Mouse (Mus musculus): ENCODE measurements around the gene Plxnd1. TPM values are rescaled to one million over a fixed set of nuclear protein-coding genes. Genes with fewer than 3 reads are reported as not detected.

The Plxnd1 gene
- polyA plus RNA-seq, 1 experiment from 2014 or later, result 84.2 TPM

DNA sequence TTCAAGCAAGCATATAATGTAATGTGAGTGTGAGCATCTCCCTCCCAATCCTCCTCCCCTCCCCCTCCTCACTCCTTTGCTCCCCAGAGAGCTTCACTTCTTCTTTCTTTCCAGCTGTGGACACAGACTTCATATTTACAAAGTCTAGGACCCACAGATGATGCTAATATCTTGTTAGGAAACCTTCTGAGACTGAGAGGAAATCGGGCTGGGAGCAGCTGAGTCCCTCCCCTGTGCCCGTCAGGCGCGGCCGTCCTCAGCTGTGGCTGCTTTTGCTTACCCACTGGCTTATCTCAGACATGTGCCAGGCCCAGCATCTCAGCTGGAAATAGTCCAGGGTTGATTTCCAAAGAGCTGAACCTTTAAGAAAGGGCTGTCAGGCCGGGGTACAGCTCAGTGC, 48.4 kb downstream of the Plxnd1 start:
- H3K27ac ChIP-seq (ENCODE audit: low read depth), result no peak overlapping the region
- peak; percentile 34 for DNase-seq
- no peak overlapping the region for H3K9ac ChIP-seq
- H3K4me1 ChIP-seq (ENCODE audit: insufficient read depth), result peaks cover 10% of the 10 kb centered on the region; the same call in 1 of the 2 replicates
- no peak overlapping the region for H3K4me3 ChIP-seq (ENCODE audit: low read depth, low read length)
- no peak for ATAC-seq (ENCODE audit: insufficient read depth)
- H3K27me3 ChIP-seq (ENCODE audit: insufficient read depth, low read length), result no peaks in the 10 kb centered on the region
- no peak overlapping the region for H3K4me2 ChIP-seq
- no peaks in the 10 kb centered on the region for H3K9me3 ChIP-seq (ENCODE audit: low read depth, low read length)
- WGBS, result 54% methylated on average over 6 of the region's 6 CpGs
- no peaks in the 10 kb centered on the region for H3K36me3 ChIP-seq (ENCODE audit: insufficient read depth)
- TF ChIP-seq CTCF (IDR thresholded peaks at IDR 0.05; ENCODE audit: low read depth), result no peak

DNA sequence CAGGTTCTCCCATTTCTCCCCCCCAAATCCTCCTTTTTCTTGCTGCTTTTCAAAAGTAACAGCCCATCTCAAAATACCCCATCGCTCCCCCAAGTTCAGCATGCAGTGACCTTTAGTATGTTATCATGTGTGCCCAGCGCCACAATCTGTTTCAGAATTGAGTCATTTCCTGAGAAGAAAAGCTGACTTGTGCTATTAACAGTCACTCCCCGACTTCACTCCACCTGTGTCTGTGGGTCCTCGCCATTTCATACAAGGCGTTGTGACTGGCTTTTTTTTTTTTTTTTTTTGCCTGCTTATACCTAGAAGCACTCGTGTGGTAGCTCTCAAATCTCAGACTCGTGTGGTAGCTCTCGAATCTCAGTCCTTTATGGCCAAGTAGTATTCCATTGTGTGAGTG, 49.2 kb downstream of the Plxnd1 start:
- Histone ChIP-seq H3K36me3 (ENCODE audit: insufficient read depth) (no peaks in the 10 kb centered on the region), H3K9ac (no peak overlapping the region), H3K9me3 (ENCODE audit: low read depth, low read length) (no peaks in the 10 kb centered on the region), H3K4me1 (ENCODE audit: insufficient read depth) (peaks cover 10% of the 10 kb centered on the region; the same call in 1 of the 2 replicates), H3K4me3 (ENCODE audit: low read depth, low read length) (no peak overlapping the region), H3K27ac (ENCODE audit: low read depth) (no peak overlapping the region), H3K4me2 (no peak overlapping the region), H3K27me3 (ENCODE audit: insufficient read depth, low read length) (no peaks in the 10 kb centered on the region)
- DNase-seq (no peak), ATAC-seq (ENCODE audit: insufficient read depth) (no peak)
- no peak for TF ChIP-seq CTCF (IDR thresholded peaks at IDR 0.05; ENCODE audit: low read depth)
- WGBS, result 75% methylated on average over 8 of the region's 8 CpGs

DNA sequence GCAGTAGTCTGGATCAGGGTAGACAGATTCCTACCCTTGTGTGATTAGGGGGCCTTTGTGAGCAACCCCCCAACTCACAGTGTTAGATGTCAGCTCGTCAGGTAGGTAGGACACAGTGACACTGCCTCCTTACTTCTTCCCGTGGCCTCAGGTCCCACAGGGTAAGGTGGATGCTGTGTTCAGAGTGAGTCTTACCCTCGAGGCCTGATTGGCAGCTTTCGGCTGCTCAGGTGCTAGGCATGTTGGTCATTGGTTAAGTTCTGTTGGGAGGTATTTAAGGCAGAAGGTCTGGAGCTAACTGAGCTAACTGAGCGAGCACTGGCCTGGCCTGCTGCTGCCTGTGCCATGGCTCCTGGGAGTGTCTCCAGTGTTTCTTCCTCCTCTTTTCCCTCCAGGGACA, 50.2 kb downstream of the Plxnd1 start, which contains the start of gene H1foo:
H1foo (plus strand) TSS at position 301 of the 400 bp plus-strand sequence.
- H3K4me1 ChIP-seq (ENCODE audit: insufficient read depth), result peaks cover 10% of the 10 kb centered on the region; the same call in 1 of the 2 replicates
- no peaks in the 10 kb centered on the region for H3K36me3 ChIP-seq (ENCODE audit: insufficient read depth)
- no peak for TF ChIP-seq CTCF (IDR thresholded peaks at IDR 0.05; ENCODE audit: low read depth)
- no peak within 1 kb of the TSS for H3K4me3 ChIP-seq (ENCODE audit: low read depth, low read length)
- no peak within 1 kb of the TSS for H3K4me2 ChIP-seq
- H3K9ac ChIP-seq, result no peak within 1 kb of the TSS
- ATAC-seq (ENCODE audit: insufficient read depth) (no peak), DNase-seq (no peak)
- no peaks in the 10 kb centered on the region for H3K27me3 ChIP-seq (ENCODE audit: insufficient read depth, low read length)
- 90% methylated on average over 5 of the region's 5 CpGs for WGBS
- no peak within 1 kb of the TSS for H3K27ac ChIP-seq (ENCODE audit: low read depth)
- no peaks in the 10 kb centered on the region for H3K9me3 ChIP-seq (ENCODE audit: low read depth, low read length)

DNA sequence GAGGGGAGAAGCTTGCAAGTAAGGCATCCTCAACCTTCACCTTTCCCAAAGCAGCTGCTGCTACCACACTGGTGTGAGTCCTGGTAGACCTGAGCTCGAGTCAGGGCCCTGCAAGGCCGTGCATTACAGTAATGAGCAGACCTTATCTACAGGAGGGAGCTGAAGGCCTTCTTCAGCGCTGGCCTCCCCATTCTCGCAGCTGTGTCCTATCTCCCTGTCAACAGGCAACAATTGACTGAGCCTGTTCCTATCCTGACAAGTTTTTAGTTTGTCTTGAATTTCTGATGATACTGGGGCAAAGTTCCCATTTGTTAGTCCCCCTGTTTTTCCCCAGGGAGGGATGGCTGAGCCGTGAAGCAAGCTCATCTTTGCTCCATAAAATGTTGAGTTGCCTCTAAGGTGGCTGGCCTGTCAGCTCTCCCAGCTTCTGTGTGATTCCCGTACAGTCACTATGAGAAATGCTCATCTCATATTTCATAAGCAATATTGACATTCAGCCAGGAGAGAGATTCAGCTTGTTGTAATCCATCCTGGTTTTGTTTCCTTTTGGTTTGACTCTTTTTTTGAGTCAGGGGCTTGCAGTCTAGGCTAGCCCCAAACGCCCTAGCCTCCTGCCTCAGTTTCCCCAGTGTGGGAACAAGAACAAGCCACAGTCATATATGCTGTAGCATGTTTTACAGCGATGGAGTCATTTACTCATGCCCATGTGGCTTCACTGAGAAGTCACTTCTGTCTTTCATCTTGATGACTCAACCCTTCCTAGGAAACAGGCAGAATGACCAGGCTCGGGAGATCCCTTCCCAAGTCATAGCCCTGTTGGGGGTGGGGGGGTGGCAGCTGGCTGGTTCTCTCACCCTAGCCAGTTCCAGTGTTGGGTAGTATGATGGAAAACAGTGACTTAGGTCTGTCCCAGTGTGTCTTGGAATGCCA, 51.0 kb downstream of the Plxnd1 start:
- Histone ChIP-seq H3K36me3 (ENCODE audit: insufficient read depth) (no peaks in the 10 kb centered on the region), H3K27ac (ENCODE audit: low read depth) (no peak overlapping the region), H3K4me1 (ENCODE audit: insufficient read depth) (peaks cover 10% of the 10 kb centered on the region; the same call in 1 of the 2 replicates), H3K9me3 (ENCODE audit: low read depth, low read length) (no peaks in the 10 kb centered on the region), H3K4me2 (no peak overlapping the region), H3K9ac (no peak overlapping the region), H3K27me3 (ENCODE audit: insufficient read depth, low read length) (no peaks in the 10 kb centered on the region), H3K4me3 (ENCODE audit: low read depth, low read length) (no peak overlapping the region)
- ATAC-seq (ENCODE audit: insufficient read depth) (no peak), DNase-seq (peak; percentile 26)
- no peak for TF ChIP-seq CTCF (IDR thresholded peaks at IDR 0.05; ENCODE audit: low read depth)
- 53% methylated on average over 9 of the region's 9 CpGs for WGBS

DNA sequence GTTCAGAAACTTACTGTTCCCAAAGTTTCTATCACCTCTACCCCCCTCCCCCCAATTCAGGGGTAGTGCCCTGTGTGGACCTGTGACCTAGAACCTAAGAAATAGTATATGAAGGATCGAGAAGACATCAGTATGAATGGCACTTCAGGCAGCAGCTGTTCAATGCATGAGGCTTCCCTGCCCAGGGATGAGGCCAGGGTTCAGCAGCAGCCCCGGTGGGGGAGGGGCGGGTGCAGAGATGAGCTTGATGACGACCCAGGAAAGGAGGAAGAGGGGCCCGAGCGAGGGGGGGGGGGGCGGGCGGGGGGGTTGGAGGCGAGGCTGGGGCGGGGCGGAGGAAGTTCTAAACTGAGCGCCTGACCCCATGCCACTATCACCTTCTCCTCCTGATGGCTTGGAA, 53.7 kb downstream of the Plxnd1 start:
- no peaks in the 10 kb centered on the region for H3K27me3 ChIP-seq (ENCODE audit: insufficient read depth, low read length)
- no peak overlapping the region for H3K9ac ChIP-seq
- no peaks in the 10 kb centered on the region for H3K9me3 ChIP-seq (ENCODE audit: low read depth, low read length)
- no peak overlapping the region for H3K4me3 ChIP-seq (ENCODE audit: low read depth, low read length)
- WGBS, result 10% methylated on average over 7 of the region's 12 CpGs
- no peak for TF ChIP-seq CTCF (IDR thresholded peaks at IDR 0.05; ENCODE audit: low read depth)
- ATAC-seq (ENCODE audit: insufficient read depth) (0 out of 2 replicates have a peak, but pooled peaks have one; percentile 12), DNase-seq (peak; percentile 58)
- H3K4me2 ChIP-seq, result no peak overlapping the region
- H3K27ac ChIP-seq (ENCODE audit: low read depth), result no peak overlapping the region
- no peaks in the 10 kb centered on the region for H3K36me3 ChIP-seq (ENCODE audit: insufficient read depth)
- H3K4me1 ChIP-seq (ENCODE audit: insufficient read depth), result peaks cover 10% of the 10 kb centered on the region; the same call in 1 of the 2 replicates

DNA sequence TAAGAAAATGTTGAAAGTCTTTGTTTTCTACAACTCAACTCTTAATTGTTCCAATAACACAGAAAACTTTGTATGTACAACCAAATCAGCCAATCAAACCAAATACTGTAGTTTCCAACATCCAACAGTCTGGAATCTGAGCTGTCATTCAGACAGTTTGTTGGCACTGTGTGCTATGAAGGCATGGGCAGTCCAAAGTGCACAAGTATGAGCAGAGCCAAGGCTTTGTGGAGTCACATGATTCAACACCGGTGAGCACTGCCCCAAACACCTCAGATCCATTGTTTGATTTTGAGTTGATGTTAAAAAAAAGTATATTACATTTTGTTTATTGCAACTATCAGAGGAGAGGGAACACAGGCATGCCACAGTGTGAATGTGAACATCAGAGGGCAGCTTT, 54.2 kb downstream of the Plxnd1 start:
- no peak for TF ChIP-seq CTCF (IDR thresholded peaks at IDR 0.05; ENCODE audit: low read depth)
- 57% methylated on average over 1 of the region's 1 CpGs for WGBS

DNA sequence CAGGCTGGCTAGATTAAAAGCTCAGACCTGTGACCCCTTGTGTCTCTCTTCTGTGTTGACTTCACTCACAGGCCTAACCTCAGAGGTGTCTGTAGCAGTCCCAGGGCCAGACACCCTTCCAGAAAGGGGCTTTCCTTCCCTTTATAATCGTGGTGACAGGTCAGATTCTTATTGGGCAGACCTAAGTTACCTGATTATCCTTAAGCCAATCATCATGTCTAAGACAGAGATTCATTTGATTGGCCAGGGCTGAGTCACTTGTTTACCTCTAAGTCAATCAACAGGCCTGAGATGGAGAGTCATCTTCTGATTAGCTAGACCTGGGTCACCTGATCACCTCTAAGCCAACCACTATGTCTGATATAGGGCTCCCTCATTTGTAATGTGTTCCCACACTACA, 56.0 kb downstream of the Plxnd1 start:
- Histone ChIP-seq H3K4me2 (no peak overlapping the region), H3K36me3 (ENCODE audit: insufficient read depth) (no peaks in the 10 kb centered on the region), H3K9me3 (ENCODE audit: low read depth, low read length) (no peaks in the 10 kb centered on the region), H3K27me3 (ENCODE audit: insufficient read depth, low read length) (no peaks in the 10 kb centered on the region), H3K4me3 (ENCODE audit: low read depth, low read length) (no peak overlapping the region), H3K4me1 (ENCODE audit: insufficient read depth) (peaks cover 7% of the 10 kb centered on the region; the same call in 1 of the 2 replicates), H3K27ac (ENCODE audit: low read depth) (no peak overlapping the region), H3K9ac (no peak overlapping the region)
- 50% methylated on average over 1 of the region's 1 CpGs for WGBS
- no peak for ATAC-seq (ENCODE audit: insufficient read depth)
- TF ChIP-seq CTCF (IDR thresholded peaks at IDR 0.05; ENCODE audit: low read depth), result no peak
- no peak for DNase-seq

More for the DNA sequence above, 54.2 kb downstream of the Plxnd1 start:
- Histone ChIP-seq H3K9ac (no peak overlapping the region), H3K9me3 (ENCODE audit: low read depth, low read length) (no peaks in the 10 kb centered on the region), H3K4me2 (no peak overlapping the region), H3K27ac (ENCODE audit: low read depth) (no peak overlapping the region), H3K4me1 (ENCODE audit: insufficient read depth) (peaks cover 10% of the 10 kb centered on the region; the same call in 1 of the 2 replicates), H3K27me3 (ENCODE audit: insufficient read depth, low read length) (no peaks in the 10 kb centered on the region), H3K4me3 (ENCODE audit: low read depth, low read length) (no peak overlapping the region), H3K36me3 (ENCODE audit: insufficient read depth) (no peaks in the 10 kb centered on the region)
- no peak for DNase-seq
- ATAC-seq (ENCODE audit: insufficient read depth), result no peak
